Mouse (Mus musculus) forebrain, embryonic 15.5 days (tissue): ENCODE measurements around the gene Rbm4. TPM values are rescaled to one million over a fixed set of nuclear protein-coding genes. Genes with fewer than 3 reads are reported as not detected.

Experiments used
- ATAC-seq: fragments of 200-750 bp; cut with Nextera tagmentation; replicated peaks from 2 replicates; pipeline ENCODE4 v1.8.0; 2017; ENCODE audit warnings: mild to moderate bottlenecking, moderate TSS enrichment, moderate library complexity
- H3K27ac ChIP-seq: fragments of 300-500 bp; sonication (generic); replicated peaks from 2 replicates; pipeline ENCODE4 v1.5.1; 2015; ENCODE audit warnings: mild to moderate bottlenecking, inconsistent platforms
- H3K27me3 ChIP-seq: fragments of 300-500 bp; sonication (generic); 2 replicates; pipeline ENCODE4 v1.6.1; 2015; ENCODE audit warnings: inconsistent platforms
- H3K36me3 ChIP-seq: fragments of 300-500 bp; sonication (generic); 2 replicates; pipeline ENCODE4 v1.6.1; 2015; ENCODE audit warnings: mild to moderate bottlenecking, inconsistent platforms
- H3K4me1 ChIP-seq: fragments of 300-500 bp; sonication (generic); 2 replicates; pipeline ENCODE4 v1.6.1; 2015; ENCODE audit warnings: inconsistent platforms
- H3K4me2 ChIP-seq: fragments of 300-500 bp; sonication (generic); replicated peaks from 2 replicates; pipeline ENCODE4 v1.6.1; 2015; ENCODE audit warnings: mild to moderate bottlenecking, inconsistent platforms
- H3K4me3 ChIP-seq: fragments of 300-500 bp; sonication (generic); 2 replicates; pipeline ENCODE4 v1.5.1; 2015; ENCODE audit warnings: mild to moderate bottlenecking, inconsistent platforms
- H3K9ac ChIP-seq: fragments of 300-500 bp; sonication (generic); replicated peaks from 2 replicates; pipeline ENCODE4 v1.6.1; 2015; ENCODE audit warnings: mild to moderate bottlenecking, inconsistent platforms
- H3K9me3 ChIP-seq: fragments of 300-500 bp; sonication (generic); 2 replicates; pipeline ENCODE4 v1.6.1; 2016; ENCODE audit warnings: inconsistent platforms
- WGBS: fragments of 180-500 bp; shearing (Covaris S2); methylation state at CpG from one replicate; pipeline ENCODE4 v1.1.7; 2015; ENCODE audit warnings: mixed read lengths; 5-methylcytosine and 5-hydroxymethylcytosine counted together
- polyA plus RNA-seq: library from polyadenylated mRNA; unstranded; fragments of >200 nt; fragmentation: Nextera tagmentation; extraction: Ambion mirVana; gene quantifications from 2 replicates; pipeline ENCODE4 v1.2.1, GENCODE M21; 2015

Gene Rbm4
- polyA plus RNA-seq: 93.0 and 114 TPM in 2 replicates

- ATAC-seq: peak; percentile 98
- peak within 1 kb of the TSS; percentile 87 for H3K27ac ChIP-seq
- no peaks in the 10 kb centered on the region for H3K27me3 ChIP-seq
- H3K4me3 ChIP-seq: peak within 1 kb of the TSS; percentile 89
- no peaks in the 10 kb centered on the region for H3K9me3 ChIP-seq
- peaks cover 49% of the 10 kb centered on the region for H3K4me1 ChIP-seq
- H3K4me2 ChIP-seq: peak within 1 kb of the TSS; percentile 88
- peak within 1 kb of the TSS; percentile 77 for H3K9ac ChIP-seq
- WGBS: under 1% methylated on average over 31 of the region's 31 CpGs
- H3K36me3 ChIP-seq: peaks cover 34% of the 10 kb centered on the region
Measured at GRCm38 (mm10) chr19:4793831-4794422, at the start of gene Rbm4. Rbm4 (minus strand) TSS chr19:4793901.

GRCm38 (mm10) chr19:4842611-4843010, 48.9 kb upstream of the Rbm4 start:
- H3K9ac ChIP-seq: no peak overlapping the region
- H3K27ac ChIP-seq: no peak overlapping the region
- H3K4me2 ChIP-seq: no peak overlapping the region
- no peaks in the 10 kb centered on the region for H3K36me3 ChIP-seq
- 79% methylated on average over 2 of the region's 2 CpGs for WGBS
- H3K4me1 ChIP-seq: peaks cover 16% of the 10 kb centered on the region
- H3K9me3 ChIP-seq: no peaks in the 10 kb centered on the region
- H3K27me3 ChIP-seq: peaks cover 18% of the 10 kb centered on the region
- ATAC-seq: no peak
- H3K4me3 ChIP-seq: no peak overlapping the region

DNA sequence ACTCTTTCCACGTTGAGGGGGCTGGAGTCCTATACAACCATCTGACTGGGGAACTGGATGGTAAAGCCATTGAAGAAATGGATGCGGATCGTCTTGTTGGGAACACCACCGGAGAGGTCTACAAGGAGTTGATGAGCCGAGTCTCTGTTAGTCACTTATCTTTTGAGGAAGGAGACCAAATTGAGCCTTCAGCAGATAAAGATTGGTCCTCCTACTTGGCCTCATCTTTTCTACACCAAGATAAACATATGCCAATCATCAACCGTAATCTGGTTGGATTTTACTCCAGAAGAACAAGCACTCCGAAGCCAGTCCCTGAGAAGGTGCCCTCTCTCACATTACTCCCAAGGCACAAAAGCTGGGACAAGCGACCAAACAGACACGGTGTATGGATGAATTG, 47.1 kb upstream of the Rbm4 start:
- Histone ChIP-seq H3K36me3 (no peaks in the 10 kb centered on the region), H3K9me3 (no peaks in the 10 kb centered on the region), H3K27ac (no peak overlapping the region), H3K9ac (no peak overlapping the region), H3K4me3 (no peak overlapping the region), H3K4me1 (peaks cover 16% of the 10 kb centered on the region), H3K27me3 (peaks cover 18% of the 10 kb centered on the region), H3K4me2 (no peak overlapping the region)
- no peak for ATAC-seq
- WGBS: 87% methylated on average over 9 of the region's 9 CpGs

- H3K4me3 ChIP-seq: peak within 1 kb of the TSS; percentile 47
- H3K27me3 ChIP-seq: peaks cover 18% of the 10 kb centered on the region
- H3K27ac ChIP-seq: no peak within 1 kb of the TSS
- H3K9me3 ChIP-seq: no peaks in the 10 kb centered on the region
- H3K4me2 ChIP-seq: peak within 1 kb of the TSS; percentile 84
- peaks cover 16% of the 10 kb centered on the region for H3K4me1 ChIP-seq
- peak within 1 kb of the TSS; percentile 50 for H3K9ac ChIP-seq
- under 1% methylated on average over 25 of the region's 25 CpGs for WGBS
- ATAC-seq: peak; percentile 99
- no peaks in the 10 kb centered on the region for H3K36me3 ChIP-seq
Measured at GRCm38 (mm10) chr19:4839149-4839548, 45.4 kb upstream of the Rbm4 start, which contains the start of the genes Ccs and Ccdc87. Ccs (minus strand) TSS chr19:4839332. Ccdc87 (plus strand) TSS chr19:4839366.

DNA sequence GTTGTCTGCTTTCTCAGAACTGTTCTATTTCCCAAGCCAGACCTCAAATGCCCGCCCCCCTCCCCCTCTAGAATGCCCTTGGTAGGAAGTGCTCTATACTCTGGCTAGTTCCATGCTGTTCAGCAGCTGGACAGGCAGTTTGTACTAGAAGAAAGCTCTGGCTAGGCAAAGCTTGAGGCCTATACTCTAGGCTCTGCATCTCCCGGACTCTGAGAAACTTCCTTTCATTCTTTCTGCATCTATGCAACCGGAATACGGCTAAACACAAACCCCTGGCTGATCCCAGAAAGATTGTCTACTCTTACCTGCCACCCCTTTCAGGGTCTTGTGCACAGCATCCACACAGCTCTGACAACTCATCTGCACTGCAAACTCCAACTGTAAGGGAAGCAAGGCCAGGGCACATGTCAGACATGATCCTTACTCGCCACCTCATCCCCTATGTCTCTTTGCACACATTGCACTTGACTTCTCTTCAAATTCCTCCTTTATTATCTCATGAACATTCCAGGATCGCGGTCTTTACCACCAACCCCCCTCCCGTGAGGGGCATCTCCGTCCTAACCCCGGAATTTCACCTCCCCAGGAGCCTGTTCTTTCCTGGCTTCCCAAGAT, 44.9 kb upstream of the Rbm4 start:
- H3K9ac ChIP-seq: peak overlapping the region; percentile 50
- H3K4me3 ChIP-seq: peak overlapping the region; percentile 47
- ATAC-seq: peak; percentile 23; the same call in 1 of the 2 replicates
- H3K4me1 ChIP-seq: peaks cover 16% of the 10 kb centered on the region
- no peak overlapping the region for H3K27ac ChIP-seq
- 37% methylated on average over 10 of the region's 10 CpGs for WGBS
- H3K36me3 ChIP-seq: no peaks in the 10 kb centered on the region
- H3K4me2 ChIP-seq: peak overlapping the region; percentile 84
- H3K27me3 ChIP-seq: peaks cover 18% of the 10 kb centered on the region
- no peaks in the 10 kb centered on the region for H3K9me3 ChIP-seq

GRCm38 (mm10) chr19:4837049-4837448, 43.3 kb upstream of the Rbm4 start:
- ATAC-seq: no peak
- H3K36me3 ChIP-seq: no peaks in the 10 kb centered on the region; the same call in 1 of the 2 replicates
- no peaks in the 10 kb centered on the region for H3K9me3 ChIP-seq
- H3K9ac ChIP-seq: no peak overlapping the region
- H3K4me3 ChIP-seq: no peak overlapping the region
- no peak overlapping the region for H3K4me2 ChIP-seq
- H3K4me1 ChIP-seq: peaks cover 16% of the 10 kb centered on the region
- WGBS: 89% methylated on average over 6 of the region's 6 CpGs
- H3K27me3 ChIP-seq: peaks cover 16% of the 10 kb centered on the region
- H3K27ac ChIP-seq: no peak overlapping the region

- Histone ChIP-seq H3K4me3 (no peak overlapping the region), H3K9me3 (no peaks in the 10 kb centered on the region), H3K4me1 (peaks cover 16% of the 10 kb centered on the region), H3K4me2 (no peak overlapping the region), H3K27me3 (peaks cover 13% of the 10 kb centered on the region), H3K36me3 (no peaks in the 10 kb centered on the region; the same call in 1 of the 2 replicates), H3K9ac (no peak overlapping the region), H3K27ac (no peak overlapping the region)
- ATAC-seq: no peak
- 78% methylated on average over 2 of the region's 2 CpGs for WGBS
Measured at GRCm38 (mm10) chr19:4836096-4836495, 42.4 kb upstream of the Rbm4 start.

DNA sequence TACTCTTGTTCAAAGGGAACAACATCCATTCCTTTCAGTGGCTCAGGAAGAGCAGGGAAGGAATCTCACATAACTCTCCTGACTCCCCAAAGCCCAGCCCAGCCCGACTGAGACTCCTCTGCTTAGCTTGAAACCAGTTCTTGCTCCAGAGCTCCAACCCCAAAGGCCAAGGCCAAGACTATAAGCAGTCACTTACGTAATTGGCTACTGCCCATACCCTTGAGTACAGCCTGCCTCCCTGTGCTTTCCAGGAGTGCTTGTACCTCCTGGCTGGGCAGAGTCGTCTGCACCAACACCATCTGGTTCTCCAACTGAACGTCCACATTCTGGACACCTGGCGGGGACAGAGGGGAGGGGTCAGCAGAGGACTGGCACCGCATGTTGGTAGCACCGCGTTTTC, 40.3 kb upstream of the Rbm4 start:
- H3K4me3 ChIP-seq: no peak overlapping the region
- no peak overlapping the region for H3K27ac ChIP-seq
- no peaks in the 10 kb centered on the region; the same call in 1 of the 2 replicates for H3K36me3 ChIP-seq
- H3K4me2 ChIP-seq: no peak overlapping the region
- WGBS: 88% methylated on average over 8 of the region's 8 CpGs
- peaks cover 15% of the 10 kb centered on the region for H3K4me1 ChIP-seq
- ATAC-seq: no peak
- no peak overlapping the region for H3K9ac ChIP-seq
- no peaks in the 10 kb centered on the region for H3K27me3 ChIP-seq
- no peaks in the 10 kb centered on the region for H3K9me3 ChIP-seq

DNA sequence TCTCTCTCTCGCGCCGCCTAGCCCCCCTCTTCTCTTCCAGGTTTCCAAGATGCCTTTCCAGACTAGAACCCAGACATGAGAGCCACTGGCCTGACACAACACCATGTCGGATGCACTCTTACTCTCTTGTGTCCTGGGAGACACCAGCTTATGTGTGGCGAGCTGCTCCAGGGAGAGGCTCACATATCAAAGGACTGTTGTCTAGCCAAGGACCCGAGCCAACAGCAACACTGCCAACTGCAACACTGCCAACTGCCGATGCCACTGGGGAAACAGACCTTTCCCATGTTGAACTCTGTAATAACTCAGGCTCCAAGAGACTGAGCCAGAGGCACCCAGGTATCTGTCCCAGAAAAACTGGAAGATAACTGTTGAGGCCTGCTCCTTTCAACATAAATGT, 35.5 kb upstream of the Rbm4 start:
- Histone ChIP-seq H3K27ac (no peak overlapping the region), H3K27me3 (no peaks in the 10 kb centered on the region), H3K9ac (no peak overlapping the region), H3K4me3 (no peak overlapping the region), H3K4me2 (no peak overlapping the region), H3K4me1 (0 out of 2 replicates have a peak, but pooled peaks cover 4% of the 10 kb centered on the region), H3K9me3 (no peaks in the 10 kb centered on the region), H3K36me3 (peaks cover 12% of the 10 kb centered on the region)
- no peak for ATAC-seq
- 51% methylated on average over 7 of the region's 7 CpGs for WGBS

DNA sequence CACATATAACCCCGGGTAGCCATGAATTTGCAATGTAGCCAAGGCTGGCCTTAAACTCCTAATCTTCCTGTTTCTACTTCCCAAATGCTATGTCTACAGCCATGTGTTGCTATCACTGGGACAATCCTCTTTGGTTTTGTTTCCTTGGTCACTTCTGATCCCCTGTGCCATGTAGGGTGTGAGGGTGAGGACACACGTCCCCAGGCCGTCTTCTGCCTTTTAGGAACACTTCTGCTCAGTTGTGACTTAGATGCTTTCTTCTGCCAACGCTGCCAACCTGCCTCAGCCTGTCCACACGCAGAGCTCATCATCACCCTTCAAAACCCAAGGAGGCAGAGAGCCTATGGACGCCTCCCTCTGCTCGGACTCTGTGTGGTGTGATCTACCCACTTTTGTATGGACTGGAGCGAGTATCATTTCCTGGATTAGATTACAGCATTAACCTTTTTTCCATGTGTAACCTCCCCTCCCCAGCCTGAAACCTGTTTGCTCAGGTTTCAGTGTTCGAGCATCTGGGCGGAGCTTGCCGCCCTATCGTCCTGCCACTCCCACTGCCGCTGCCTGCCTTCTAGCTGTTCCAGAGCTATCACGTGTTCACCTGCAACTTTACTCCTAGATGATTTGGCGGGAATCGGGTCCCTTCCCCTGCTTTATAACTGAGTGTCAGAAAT, 34.9 kb upstream of the Rbm4 start:
- H3K9ac ChIP-seq: no peak overlapping the region
- no peak for ATAC-seq
- H3K4me2 ChIP-seq: no peak overlapping the region
- H3K36me3 ChIP-seq: peaks cover 12% of the 10 kb centered on the region
- H3K4me3 ChIP-seq: no peak overlapping the region
- no peaks in the 10 kb centered on the region for H3K27me3 ChIP-seq
- H3K4me1 ChIP-seq: 0 out of 2 replicates have a peak, but pooled peaks cover 4% of the 10 kb centered on the region
- WGBS: 65% methylated on average over 16 of the region's 16 CpGs
- no peak overlapping the region for H3K27ac ChIP-seq
- no peaks in the 10 kb centered on the region for H3K9me3 ChIP-seq

- Histone ChIP-seq H3K9ac (no peak overlapping the region), H3K4me3 (no peak overlapping the region), H3K4me1 (no peaks in the 10 kb centered on the region), H3K9me3 (no peaks in the 10 kb centered on the region), H3K36me3 (peaks cover 12% of the 10 kb centered on the region), H3K4me2 (no peak overlapping the region), H3K27ac (no peak overlapping the region), H3K27me3 (no peaks in the 10 kb centered on the region)
- ATAC-seq: peak; percentile 67; the same call in 1 of the 2 replicates
- 60% methylated on average over 5 of the region's 5 CpGs for WGBS
Measured at GRCm38 (mm10) chr19:4820678-4821303, 27.1 kb upstream of the Rbm4 start.
